Mouse (Mus musculus) B cell, adult 2 months (primary cell): ENCODE results near the gene Bpifa5.
A peak's percentile ranks its signal among the peaks of the same experiment; 100 is the strongest.
"Not testable (repeated sequence)": the region's sequence is repeated elsewhere in the genome, so short reads cannot be mapped to it uniquely, and the experiment has no call there.

ENCODE experiments used
- DNase-seq, 2 experiments: peaks; one replicate each; pipeline ENCODE4 v3.0.0; 2022

Gene Bpifa5

DNA sequence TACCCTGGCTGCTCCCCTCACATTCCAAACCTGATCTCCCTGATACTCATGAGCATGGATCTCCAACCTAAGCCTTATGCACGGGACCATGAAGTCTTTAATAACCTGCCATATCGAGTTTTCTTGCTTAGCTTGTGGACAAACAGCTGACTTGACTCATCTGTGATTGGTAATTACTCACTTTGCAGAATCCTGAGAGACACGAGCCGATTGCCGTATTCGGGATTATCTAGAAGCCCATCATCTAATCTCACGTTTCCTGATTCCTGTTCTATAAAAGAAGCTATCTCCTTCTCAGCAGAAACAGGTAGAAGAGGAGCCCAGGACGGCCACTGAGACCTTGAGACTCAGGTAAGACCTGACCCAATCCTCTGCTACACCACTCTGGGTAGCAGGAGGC is at the start of gene Bpifa5:
Bpifa5 (plus strand) TSS at position 301 of the 400 bp plus-strand sequence.
- no peak for DNase-seq

DNA sequence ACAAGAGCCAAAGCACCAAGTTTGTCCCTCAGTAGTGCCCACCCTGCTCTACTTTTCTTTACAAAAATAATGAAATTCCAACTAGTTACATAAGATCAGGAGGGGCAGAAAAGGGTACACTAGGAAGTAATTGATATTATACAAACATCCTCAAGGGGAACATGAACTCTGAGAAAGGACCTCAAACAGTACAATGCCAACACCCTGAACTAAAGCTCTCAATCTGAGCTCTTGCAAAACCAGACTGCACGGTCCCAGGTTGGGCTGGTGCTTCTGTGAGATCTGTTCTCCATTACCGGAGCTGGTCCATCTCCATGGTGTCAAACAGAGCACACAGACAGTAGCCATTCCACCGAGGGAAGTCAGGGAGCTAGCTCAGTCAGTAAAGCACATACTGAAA is 45.0 kb upstream of the Bpifa5 start:
- DNase-seq = no peak

DNA sequence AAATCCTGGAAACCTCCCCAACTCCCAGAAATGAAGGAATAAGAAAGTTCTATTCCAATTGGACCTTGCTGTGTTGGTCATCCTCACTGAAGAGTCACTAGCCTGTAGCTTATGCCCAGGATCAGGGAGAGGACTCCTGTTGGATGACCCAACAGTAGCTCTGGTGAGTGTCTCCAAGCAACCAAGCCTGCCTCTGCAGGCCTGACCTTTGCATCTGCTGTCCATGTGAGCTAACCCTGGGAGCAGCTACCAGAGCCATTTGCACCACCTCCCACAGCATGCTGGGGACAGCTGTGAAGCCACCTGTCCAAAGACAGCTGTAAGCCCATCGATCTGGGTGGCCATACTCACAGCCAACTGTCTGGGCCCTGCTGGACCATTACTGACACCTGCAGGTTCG is 32.3 kb upstream of the Bpifa5 start, which contains the start of gene Bpifa3:
Bpifa3 (plus strand) TSS at position 217 of the 400 bp plus-strand sequence.
- no peak for DNase-seq

DNA sequence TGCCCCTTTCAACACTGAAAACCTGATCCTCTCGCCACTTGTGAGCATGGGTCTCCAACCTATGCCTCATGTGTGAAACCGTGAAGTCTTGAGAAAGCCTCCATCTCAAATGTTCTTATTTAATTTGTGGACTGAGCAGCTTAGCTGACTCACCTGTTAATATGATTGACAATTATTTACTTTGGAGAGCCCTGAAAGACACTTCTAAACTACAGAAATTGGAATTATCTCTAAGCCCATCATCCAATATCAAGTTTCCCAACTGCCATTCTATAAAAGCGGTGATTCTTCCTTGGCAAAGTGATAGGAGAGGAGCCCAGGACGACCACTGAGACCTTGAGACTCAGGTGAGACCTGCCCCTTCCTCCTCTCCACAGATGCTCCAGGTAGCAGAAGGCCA is 19.8 kb upstream of the Bpifa5 start, which contains the start of gene Bpifa1:
Bpifa1 (plus strand) TSS at position 301 of the 400 bp plus-strand sequence.
- DNase-seq = no peak

DNA sequence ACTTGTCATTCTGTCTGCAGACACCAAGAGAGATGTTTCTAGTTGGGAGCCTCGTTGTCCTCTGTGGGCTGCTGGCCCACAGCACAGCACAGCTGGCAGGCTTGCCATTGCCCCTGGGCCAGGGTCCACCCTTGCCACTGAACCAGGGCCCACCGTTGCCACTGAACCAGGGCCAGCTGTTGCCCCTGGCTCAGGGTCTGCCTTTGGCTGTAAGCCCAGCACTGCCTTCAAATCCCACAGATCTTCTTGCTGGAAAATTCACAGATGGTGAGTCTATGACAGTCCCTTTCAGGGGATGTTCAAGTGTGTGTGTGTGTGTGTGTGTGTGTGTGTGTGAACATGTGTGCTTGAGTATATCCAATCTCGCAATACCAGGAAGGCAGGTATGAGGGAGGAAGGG is 18.7 kb upstream of the Bpifa5 start:
- no peak for DNase-seq

DNA sequence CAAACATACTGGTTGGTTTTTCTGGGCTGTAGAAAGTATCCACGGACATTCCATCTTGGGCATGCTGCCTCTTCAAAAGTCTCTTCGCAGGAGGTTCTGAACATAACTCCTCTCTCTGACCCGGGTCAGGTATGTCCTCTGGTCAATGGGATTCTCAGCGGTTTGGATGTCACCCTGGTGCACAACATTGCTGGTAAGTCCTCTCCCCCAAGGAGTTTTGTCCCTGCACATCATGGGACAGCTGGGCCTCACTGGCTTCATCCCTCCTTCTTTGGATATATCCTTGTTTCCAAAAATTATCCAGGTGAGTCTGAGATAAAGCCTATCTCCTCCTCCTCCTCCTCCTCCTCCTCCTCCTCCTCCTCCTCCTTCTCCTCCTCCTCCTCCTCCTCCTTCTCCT is 14.9 kb upstream of the Bpifa5 start:
- DNase-seq = no peak

DNA sequence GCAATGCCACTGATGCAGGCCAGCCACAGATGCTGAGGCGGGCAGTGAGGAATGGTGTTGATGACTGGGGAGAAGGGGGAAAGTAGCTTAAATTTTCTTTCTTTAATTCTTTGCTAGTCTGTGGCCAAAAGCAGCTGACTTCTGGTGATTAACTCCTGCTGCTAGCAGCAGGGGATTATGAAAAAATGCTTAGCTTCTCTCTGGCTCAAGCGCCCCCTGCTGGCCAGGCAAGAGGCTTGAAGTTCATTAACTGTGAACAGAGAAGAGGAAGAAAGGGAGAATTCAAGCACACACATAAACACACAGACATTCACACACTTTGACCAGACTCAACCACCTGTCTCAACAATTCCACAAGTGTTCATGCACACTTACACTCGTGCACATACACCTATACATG is 4.0 kb upstream of the Bpifa5 start:
- DNase-seq = peak; percentile 19 to 31

DNA sequence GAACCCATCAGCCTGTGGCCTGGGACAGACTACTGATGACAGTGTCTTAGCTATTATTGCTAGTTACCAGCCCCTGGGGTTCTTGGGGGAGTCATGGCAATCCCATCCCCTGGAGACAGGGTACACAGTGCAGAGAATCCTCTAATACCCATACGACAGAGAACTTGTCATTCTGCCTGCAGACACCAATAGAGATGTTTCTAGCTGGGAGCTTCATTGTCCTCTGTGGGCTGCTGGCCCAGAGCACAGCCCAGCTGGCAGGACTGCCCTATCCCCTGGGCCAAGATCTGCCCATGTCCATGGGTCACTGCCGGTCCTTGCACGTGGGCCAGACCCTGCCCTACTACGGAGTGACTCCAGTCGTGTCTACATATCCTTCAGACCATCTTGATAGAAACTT is 899 bp downstream of the Bpifa5 start:
- no peak for DNase-seq

DNA sequence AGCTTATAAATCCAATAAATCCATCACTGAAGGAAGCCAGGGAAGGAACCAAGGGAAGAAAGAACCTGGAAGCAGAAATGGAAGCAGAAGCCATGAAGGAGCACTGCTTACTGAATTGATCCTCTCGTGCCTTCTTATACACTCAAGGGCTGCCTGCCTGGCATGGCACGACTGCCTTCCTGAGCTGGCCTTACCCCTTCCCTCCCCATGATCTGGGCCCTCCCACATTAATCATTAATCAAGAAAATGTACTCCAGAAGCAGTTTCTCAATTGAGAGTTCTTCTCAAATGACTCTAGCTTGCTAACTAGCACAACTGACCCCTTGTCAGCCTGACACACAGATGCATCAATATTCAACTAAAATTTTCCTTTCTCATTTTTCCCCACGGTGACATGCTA is 6.8 kb downstream of the Bpifa5 start:
- no peak for DNase-seq

DNA sequence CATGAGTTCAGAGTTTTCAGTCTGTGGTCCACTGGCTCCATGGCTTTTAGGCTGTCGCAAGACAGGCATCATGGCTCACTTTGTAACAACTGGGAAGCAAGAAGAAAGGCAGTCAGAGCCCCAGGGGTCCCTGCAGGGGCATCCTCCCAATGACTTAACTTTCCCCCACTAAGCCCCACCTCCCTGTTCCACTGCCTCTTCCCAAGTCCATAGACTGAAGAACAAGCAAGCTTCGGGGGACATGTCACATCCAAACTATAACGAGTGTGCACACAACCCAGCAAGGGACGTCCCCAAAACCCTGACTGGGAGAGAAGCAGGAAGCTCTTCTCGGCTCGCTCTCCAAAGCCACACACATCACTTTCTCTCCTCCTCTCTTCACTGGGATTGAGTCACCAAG is 9.2 kb downstream of the Bpifa5 start:
- no peak for DNase-seq

DNA sequence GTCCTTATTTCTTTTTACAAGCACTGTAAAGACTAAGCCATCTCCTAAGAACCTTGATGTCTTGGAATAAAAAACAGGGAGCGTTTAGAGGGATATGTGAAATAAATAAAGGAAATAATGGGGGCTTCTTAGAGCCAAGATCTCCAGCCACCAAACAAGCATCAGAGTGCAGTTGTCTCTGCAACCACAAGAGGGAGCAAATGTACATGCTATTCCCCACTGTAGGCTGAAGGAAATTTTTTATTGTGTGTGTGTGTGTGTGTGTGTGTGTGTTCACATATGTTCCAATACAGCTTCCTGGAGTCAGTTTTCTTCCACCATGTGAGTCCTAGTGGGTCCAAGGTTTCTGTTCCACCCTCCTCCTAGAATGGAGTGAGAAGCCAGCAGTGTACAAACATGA is 10.9 kb downstream of the Bpifa5 start:
- peak; percentile 3 to 17 for DNase-seq

DNA sequence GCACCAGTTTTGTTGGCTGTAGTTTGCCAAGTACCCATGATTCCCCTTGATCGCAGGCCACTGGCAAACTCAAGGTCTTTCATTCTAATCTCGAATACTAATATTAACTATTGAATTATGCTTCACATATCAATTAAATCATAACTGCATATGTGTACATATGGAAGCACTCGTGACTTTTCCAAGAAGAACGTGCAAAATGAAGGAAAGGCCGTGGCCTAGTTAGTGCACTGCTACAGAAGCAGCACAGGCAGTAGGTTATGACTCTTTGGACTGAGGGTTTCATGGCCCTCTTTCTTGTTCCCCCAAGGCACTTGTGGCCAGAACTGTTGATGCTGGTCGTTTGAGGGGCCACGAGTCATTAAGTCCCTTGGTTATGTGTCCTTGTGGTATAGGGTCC is 19.5 kb downstream of the Bpifa5 start:
- not testable (repeated sequence) for DNase-seq

DNA sequence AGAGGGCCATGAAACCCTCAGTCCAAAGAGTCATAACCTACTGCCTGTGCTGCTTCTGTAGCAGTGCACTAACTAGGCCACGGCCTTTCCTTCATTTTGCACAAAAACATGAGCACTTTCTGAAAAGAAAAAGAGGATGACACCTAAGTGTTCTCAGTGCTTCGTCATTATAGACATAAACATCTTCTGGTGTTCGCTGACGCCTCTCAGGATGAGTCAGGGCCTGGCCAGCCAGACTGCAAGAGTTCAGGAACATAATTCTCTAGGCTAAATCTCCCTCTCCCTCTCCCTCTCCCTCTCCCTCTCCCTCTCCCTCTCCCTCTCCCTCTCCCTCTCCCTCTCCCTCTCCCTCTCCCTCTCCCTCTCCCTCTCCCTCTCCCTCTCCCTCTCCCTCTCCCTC is 20.7 kb downstream of the Bpifa5 start:
- not testable (repeated sequence) for DNase-seq

DNA sequence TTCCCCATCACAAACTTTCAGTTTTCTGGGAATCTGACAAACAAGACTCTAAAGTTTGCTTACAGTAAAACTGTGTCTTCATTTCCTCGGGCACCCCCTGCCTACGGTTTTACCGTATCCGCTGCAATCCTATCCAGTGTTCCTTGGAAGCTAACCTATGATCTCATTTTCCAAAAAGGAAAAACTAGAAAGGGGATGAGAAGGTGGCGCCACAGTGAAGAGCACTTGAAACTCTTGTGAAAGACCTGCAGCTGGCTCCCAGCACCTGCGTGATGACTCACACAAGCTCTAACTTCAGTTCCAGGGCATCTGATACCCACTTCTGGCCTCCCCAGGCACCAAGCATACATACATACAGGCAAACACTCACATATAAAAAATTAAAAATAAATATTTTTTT is 22.9 kb downstream of the Bpifa5 start:
- DNase-seq = no peak

DNA sequence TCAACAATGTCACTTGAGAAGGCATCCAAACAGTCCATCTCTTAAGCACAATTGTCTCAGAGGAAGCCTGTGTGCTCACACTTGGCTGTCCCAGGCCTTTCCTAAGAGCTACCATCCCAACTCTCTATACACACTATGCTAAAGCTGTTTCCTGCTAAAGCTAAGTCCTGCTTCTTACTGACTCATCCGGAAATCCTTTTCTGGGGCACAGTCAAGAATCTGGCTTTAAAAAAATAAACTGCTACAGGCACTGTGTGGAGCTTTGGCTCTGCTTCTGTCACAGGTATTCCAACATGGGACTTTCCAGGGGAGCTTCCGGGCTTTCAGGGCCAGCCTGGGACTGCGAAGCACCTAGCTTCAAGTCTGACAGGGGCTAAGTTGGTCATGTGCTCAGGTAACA is 23.3 kb downstream of the Bpifa5 start:
- DNase-seq = no peak

DNA sequence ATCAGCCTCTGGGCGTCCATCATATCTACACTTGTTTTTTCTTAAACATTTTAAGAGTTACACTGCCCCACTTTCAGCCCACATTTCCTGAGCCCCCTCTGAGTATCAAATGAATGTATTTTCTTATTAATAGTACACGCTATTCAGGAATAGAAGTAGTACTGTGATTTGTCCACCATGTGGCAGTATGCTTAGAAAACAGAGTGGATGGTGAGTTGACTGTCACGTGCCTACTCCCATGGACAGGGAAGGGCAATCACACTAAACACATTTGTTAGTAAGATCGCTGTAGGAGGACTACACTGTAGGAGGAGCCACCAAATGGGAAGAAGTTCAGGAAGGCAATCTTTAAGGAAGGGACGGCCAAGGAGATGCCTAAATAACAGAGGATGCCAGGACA is 25.1 kb downstream of the Bpifa5 start:
- DNase-seq = no peak

DNA sequence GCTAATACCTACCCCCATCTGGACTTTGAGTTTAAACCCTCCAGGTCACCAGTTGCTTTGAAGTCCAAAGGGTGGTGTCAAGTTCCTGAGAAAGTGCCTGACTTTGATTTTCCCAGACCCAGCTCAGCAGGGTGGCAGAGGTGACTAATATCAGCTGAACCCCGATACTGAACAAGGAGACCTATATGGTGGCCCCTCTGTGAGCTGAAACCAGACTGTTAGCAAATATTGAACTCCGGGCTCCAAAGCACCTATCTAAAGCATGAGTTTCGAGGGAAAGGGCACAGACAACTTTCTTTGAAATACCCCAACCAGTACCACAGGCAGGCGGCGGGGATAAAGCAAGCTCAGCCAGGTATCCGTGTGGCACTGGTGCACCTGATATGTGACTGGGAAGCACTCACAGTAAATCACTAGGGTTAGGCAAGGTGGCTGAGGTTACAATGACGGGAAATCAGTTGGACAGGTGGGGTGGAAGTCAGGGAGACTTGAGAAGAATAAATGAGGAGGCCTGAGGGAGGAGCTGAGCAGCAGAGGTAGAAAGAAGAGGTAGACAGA is 27.5 kb downstream of the Bpifa5 start:
- DNase-seq = no peak

DNA sequence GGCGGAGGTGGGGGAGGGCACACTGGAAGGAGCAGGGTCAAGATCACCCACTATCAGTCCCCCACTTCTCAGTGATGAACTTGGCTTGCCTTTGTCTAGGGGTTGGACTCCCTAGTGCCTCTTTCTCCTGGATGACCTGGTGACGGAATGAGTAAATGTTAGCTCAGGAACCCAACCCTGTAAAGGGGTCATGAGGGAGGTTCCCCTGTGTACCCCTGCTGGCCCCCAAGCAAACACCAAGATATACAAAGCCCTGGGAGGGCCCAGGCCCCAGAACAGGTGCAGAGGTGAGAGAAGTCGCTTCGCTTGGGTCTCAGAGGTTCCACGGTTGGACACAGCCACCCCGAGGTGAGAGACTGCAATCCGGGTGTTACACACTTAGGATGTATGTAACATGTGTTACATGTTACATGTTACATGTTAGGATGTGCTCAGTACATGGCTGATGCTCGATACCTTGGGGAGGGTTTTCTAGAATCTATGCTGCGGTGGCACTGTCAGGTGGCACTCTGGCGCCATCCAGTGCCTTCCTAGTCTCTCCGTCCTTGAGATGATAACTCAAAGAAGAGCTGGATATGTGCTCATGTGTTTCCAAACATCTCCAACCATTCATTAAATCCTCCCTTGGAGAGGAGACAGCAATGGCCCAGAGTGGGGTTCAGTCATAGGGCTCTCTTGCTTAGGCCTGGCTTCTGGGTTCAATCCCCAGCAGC is 28.3 kb downstream of the Bpifa5 start, which contains the start of gene Bpifb1:
Bpifb1 (plus strand) TSS at position 273 of the 713 bp plus-strand sequence.
- DNase-seq = no peak

DNA sequence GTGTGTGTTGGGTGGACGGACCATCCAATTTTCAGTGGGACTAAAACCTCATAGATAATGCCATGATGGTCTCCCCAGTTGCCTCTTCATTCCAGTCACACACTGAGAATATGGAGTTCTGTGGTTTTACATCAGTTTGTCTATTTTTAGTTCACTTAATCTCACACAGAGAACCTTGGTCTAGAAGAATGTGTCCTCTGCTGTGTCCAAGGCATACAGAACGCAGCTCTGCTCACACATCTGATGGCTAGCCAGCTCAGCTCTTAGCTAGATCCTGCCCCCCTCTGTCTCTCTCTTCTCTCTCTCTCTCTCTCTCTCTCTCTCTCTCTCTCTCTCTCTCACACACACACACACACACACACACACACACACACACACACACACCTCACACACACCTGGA is 29.7 kb downstream of the Bpifa5 start:
- no peak for DNase-seq

DNA sequence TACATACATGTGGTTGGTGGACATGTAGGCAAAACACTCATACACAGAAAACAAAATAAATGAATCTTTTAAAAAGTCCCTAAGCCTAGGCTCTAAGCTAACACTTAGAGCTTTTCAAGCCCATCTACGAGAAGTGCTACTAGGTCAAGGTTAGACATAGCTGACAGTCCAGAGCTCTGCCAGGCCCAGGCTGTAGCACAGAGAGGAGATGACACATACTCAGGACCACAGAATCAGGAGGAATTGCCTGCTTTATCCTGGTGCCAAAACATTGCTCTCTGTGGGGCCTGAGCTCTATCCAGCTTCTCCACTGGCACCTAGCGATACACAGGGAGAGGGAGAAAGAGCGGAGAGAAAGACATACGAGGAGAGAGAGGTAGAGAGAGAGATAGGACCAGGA is 30.7 kb downstream of the Bpifa5 start:
- DNase-seq = no peak

DNA sequence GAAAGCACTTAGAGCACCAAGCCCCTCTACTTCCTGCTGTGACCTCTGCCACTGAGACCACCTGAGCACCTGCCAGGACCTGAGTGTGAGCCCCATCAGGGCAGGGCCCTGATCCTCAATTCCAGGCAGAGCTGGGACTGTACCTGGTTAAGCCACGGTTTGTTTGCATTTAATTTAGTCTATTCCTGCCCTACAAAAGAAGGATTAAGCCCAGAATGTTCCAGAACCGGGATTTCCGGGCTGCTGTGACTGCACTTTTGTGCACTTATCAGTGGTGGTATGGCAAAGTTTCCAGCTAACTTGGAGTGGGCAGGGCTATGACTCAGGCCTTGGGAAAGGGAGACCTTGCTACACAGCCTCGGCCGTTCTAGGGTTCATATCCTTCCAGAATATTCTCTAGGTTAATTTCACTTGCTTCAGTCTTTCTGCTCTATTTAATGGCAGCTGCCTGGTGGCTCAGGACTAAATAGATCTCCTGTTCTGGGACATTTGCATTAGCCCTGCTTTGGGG is 31.6 kb downstream of the Bpifa5 start:
- no peak for DNase-seq

DNA sequence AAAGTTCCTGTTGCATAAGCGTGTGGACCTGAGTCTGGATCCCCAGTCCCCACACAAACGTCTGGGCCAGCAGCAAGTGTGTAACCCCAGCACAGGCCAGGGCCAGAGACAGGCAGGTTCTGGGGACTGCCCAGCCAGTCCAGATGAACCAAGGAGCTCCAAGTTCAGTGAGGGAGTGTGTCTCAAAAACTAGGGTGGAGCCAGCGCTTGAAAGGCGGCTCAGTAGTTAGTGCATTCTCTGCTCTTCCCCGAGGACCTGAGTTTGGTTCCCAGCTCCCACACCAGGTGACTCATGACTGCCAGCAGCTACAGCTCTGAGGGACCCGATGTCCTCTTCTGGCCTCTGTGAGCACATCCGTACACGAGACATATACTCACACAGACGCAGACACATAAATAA is 34.6 kb downstream of the Bpifa5 start:
- no peak for DNase-seq

DNA sequence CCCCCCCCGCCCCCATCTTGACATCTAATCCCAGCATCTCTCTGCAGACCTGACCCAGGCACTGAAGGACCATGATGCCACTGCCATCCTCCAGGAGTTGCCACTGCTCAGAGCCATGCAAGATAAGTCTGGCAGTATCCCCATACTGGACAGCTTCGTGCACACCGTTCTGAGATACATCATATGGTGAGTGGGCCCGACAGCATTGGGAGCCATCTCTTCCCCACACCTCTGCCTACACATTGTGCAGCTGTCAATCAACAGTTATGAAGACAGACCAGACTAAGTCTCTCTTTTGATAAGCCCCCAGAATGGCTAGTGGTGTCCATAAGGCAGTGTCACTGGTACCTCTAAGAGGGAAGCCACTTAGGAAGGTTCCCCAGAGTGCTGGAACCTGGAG is 42.2 kb downstream of the Bpifa5 start:
- DNase-seq = no peak

DNA sequence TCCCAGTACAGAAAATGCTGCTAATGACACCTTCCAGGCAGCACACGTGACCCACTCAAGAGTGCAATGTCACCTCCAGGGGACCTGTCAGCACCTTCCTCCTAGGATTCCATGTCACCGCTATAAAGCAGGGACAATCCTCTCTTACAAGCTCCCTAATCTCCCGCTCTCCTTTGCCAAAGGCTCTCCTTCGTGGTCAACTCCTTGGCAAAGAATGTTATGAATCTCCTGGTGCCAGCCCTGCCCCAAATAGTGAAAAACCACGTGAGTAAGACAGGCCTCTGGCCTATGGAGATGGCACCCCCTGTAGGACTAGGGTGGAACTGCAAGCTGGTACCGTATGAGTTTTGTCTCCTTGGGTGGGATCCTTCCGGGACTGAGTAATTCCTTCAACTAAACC is 44.5 kb downstream of the Bpifa5 start:
- peak; percentile 24 to 35 for DNase-seq

DNA sequence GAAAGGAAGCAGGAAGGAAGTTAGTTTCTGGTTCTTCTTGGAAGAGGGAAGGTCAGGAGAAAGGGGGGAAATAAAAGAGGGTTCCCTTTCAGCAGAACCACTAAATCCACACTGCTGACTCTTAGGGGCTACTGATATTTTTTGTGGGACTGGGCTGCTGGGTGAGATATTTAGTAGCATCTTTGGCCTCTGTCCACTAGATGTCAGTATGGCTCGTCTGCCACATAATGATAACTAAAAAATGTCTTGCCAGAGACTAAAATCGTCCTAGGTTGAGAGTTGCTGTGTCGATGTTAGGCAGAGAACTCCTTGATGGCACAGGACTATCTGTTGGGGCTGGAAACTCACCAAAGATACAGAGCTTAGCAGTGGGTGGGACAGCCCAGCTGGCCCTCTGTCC is 46.7 kb downstream of the Bpifa5 start:
- DNase-seq = no peak
